Mouse (Mus musculus) left cerebral cortex, postnatal 10 days (tissue): ENCODE results near the gene Fam187a. TPM values are rescaled to one million over a fixed set of nuclear protein-coding genes. Genes with fewer than 3 reads are reported as not detected.
A peak's percentile ranks its signal among the peaks of the same experiment; 100 is the strongest.

Source experiments
- DNase-seq, 2 experiments: peaks; one replicate each; pipeline ENCODE4 v3.0.0; 2021 to 2022; ENCODE audit warnings: low spot score in 2 of 2, mixed read lengths in 1 of 2; ENCODE audit errors: extremely low spot score in 1 of 2
- intact Hi-C: fragments of 180-260 bp; cut with DNase I; formaldehyde crosslinking; loops from one replicate; pipeline ENCODE4 v1.15.1; 2025
- total RNA-seq, 2 experiments: library from RNA; stranded (reverse); gene quantifications; 2 replicates each; pipeline ENCODE4 v1.2.3; 2021

The Fam187a gene
- total RNA-seq, 2 experiments from 2014 or later = not detected

DNA sequence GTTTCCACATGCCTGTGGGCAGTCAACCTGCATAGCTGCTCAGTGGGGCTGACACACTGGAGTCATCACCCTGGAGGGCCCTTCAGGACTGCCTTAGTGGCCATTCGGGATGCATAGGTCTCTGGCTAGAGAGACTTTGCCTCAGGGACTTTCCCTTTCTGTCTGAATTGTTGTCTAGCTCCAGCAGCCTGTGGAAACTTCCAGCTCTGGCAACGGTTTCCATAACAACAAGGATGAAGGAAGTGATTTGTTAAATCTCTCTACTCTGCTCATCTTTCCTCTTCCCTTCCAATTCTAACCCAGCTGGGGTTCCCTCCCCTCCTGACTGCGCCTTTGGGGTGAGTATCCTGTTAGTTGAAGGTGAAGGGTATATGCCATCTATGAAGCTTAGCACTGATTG lies 3.2 kb downstream of the Fam187a start:
- DNase-seq = no peak
- intact Hi-C loops = no loop called here

DNA sequence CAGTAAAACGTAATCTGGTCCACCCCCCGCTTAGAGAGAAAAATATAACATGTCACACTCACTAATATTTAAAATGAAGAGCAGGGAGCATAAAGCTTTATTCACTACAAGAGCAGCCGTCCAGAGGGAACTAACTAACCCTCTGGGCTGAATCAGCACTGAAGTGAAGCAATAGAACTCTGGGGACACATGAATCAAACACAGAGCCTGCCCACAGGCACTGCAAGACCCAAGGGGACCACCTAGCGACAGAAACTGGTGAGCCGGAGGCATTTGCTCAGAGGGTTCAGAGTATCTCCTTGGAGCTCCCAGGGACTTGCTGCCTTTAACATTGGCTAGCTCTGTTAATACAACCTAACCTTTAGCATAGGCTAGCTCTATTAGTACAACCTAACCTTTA lies 5.1 kb downstream of the Fam187a start:
- intact Hi-C loops = no loop called here
- no peak for DNase-seq

DNA sequence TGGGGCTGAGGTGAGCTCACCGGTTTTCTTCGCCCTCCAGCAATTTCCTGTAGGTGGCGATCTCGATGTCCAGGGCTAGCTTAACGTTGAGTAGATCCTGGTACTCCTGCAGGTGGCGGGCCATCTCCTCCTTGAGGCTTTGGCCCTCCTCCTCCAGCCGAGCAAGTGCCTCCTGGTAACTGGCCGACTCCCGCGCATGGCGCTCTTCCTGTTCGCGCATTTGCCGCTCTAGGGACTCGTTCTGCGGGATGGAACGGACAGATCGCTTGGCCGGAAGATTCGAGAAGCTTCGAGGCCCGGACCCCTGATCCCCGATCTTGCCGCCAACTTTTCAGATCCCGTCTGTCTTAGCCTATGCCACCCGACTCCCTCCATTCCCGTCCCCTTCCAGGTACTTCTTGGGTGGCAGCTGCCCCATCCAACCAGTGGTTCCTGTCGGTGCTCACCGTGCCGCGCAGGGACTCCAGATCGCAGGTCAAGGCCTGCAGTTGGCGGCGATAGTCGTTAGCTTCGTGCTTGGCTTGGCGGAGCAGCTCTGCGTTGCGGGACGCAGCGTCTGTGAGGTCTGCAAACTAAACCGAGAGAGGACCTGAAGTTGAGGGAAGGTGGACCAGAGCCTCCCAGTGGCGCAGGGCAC lies 8.2 kb downstream of the Fam187a start:
- peak; percentile 29 to 86 for DNase-seq
- intact Hi-C loops = no loop called here

GRCm38 (mm10) chr11:102894716-102895115 lies 9.7 kb downstream of the Fam187a start:
- DNase-seq = no peak
- intact Hi-C loops = no loop called here

- no peak for DNase-seq
- intact Hi-C loops = no loop called here
These were observed 10.8 kb downstream of the Fam187a start for GRCm38 (mm10) chr11:102895779-102896178.

- DNase-seq = peak in 1 of 2 experiments; percentile 25
- intact Hi-C loops = no loop called here
These were observed 11.7 kb downstream of the Fam187a start for GRCm38 (mm10) chr11:102896641-102897040.

- intact Hi-C loops = no loop called here
- DNase-seq = peak; percentile 53 to 65
These were observed 13.4 kb downstream of the Fam187a start for GRCm38 (mm10) chr11:102898408-102898807.

- peak; percentile 76 to 84 for DNase-seq
- intact Hi-C loops = loop anchor here (2.0 to 5.0 kb wide), 2 partner anchors 92 to 152 kb away; no protein-coding TSS in a partner anchor
These were observed 15.8 kb downstream of the Fam187a start, which contains the start of gene Gfap for GRCm38 (mm10) chr11:102900763-102901162. Gene Gfap (minus strand): TSS chr11:102900912.

GRCm38 (mm10) chr11:102901199-102901598 lies 16.2 kb downstream of the Fam187a start:
- no peak for DNase-seq
- intact Hi-C loops = loop anchor here (2.0 to 5.0 kb wide), 2 partner anchors 92 to 151 kb away; no protein-coding TSS in a partner anchor

GRCm38 (mm10) chr11:102902107-102902506 lies 17.1 kb downstream of the Fam187a start:
- intact Hi-C loops = loop anchor here (5.0 kb wide), 1 partner anchor 150 kb away; no protein-coding TSS in a partner anchor
- no peak for DNase-seq

- intact Hi-C loops = loop anchor here (5.0 kb wide), 1 partner anchor 149 kb away; no protein-coding TSS in a partner anchor
- DNase-seq = no peak
These were observed 18.7 kb downstream of the Fam187a start for GRCm38 (mm10) chr11:102903654-102904053.

GRCm38 (mm10) chr11:102911376-102911775 lies 26.4 kb downstream of the Fam187a start:
- intact Hi-C loops = no loop called here
- DNase-seq = no peak

- intact Hi-C loops = no loop called here
- no peak for DNase-seq
These were observed 30.4 kb downstream of the Fam187a start for GRCm38 (mm10) chr11:102915380-102915779.

DNA sequence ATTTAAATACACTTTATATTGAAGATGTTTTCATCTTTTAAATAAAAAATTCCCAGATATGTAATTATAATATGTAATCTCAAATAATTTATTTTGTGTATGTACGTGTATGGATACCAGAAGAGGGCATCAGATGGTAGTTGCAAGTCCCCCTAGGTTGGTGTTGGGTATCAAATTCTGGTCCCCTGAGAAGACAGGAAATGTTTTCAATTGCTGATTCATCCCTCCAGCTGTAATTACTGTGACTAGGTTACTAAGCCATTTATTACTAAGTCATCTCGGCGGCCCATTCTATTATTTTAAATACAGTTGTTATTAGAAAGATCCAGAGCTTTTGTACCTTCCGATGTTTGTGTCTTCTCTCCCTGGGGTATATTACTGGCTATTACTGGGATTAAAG lies 33.1 kb downstream of the Fam187a start:
- DNase-seq = no peak
- intact Hi-C loops = no loop called here

DNA sequence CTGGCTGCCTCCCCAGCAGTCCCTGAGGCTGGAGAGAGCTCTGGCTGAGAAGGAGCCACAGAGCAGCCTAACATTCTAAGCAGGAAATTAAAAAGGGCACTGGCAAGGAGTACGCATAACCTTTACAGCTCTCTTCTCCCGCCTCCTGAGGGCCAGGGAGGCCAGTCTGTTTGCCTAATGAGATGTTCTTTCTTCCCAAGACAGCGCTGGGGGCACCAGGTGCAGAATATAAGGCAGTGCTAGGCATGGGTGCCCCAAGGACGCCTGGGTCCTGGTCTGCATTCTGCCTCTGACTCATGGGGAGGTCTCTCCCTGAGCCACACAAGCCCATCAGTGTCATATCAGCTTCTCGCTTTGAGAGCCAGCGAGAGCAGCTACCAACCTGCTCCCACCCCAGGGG lies 36.5 kb downstream of the Fam187a start:
- intact Hi-C loops = no loop called here

DNA sequence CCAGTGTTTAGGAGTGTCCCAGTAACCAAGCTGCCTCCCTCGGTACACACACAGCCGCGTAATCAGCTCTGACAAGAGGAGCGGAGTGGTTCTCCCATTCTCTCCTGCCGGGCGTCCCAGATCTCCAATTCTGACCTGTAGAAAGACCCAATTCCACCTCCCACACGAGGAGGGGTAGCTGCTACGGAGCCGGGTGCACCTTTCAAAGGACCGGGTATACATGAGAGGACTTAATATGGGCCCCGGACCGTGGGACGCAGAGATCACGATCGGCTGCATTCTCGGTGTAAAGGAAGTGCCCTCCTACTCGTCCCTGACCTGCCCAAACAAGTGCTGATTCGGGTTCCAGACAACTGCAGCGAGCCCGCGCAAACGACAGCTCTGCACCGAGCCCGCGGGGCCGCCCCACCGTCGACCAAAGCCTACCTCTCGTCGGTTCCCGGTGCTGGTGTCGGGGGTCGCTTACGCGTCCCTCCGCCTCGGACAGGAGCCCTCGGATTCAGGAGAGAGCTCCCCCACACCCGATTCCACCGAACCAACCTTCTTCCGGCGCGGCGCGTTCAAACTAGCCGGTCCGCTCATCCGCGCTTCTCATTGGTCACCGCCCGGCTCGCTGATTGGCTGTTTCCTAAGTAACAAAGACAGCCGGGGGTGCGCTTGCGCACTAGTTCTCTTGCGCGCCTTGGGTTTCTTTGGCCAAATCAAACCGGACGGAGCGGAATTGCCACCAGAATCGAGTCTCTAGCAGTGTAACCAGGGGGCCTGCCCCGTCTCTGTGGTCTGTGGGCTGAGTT lies 39.8 kb downstream of the Fam187a start, which contains the start of gene Kif18b:
TSS of gene Kif18b (minus strand) at position 568 of the 794 bp plus-strand sequence.
- DNase-seq = peak; percentile 95 to 97
- intact Hi-C loops = no loop called here

More for the DNA sequence above, 36.5 kb downstream of the Fam187a start:
- no peak for DNase-seq

GRCm38 (mm10) chr11:102925351-102925717 lies 40.4 kb downstream of the Fam187a start:
- intact Hi-C loops = no loop called here
- peak in 1 of 2 experiments; percentile 50 for DNase-seq

DNA sequence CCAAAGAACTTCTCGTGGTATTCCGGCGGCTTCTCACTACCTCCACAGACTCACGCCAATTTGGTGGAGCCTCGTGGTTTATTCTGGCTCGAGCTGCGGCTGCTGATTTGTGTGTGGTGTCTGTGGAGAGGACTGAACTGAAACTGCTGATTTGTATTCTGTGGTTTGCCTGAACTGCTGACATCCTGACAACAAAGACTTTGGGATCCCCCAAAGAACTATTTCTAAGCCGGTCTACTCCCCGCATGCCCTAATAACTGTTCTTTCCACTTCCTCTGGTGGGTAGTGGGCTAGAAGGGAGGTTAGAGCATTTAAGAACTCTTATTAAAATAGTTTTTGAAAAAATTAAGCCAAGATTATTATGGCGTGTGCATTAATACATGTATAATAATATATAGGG lies 45.7 kb downstream of the Fam187a start:
- DNase-seq = no peak
- intact Hi-C loops = no loop called here

DNA sequence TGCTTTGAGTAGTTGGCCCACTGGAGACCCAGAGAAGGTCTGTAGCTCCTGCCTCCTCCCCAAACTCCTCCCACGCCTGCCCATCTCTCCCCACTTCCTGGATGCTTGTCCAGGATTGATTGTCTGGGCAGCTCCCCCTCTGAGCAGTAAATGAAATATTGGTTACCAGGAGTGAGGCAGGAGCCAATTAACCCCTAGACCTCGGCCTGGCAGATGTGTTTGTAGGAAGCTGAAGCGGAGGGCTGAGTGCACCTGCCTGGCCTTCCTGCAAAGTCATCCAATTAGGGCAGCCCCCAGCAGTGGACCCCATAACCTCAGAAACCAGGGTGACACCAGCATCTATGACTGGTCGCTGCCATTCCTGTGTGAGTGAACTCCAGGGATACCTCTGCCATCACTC lies 51.3 kb downstream of the Fam187a start:
- DNase-seq = no peak
- intact Hi-C loops = no loop called here
